Mouse (Mus musculus) megakaryocyte, embryonic 14.5 days (primary cell): ENCODE measurements around the gene Asic2.

Experiments
- FLI1 ChIP-seq: IDR thresholded peaks from 2 replicates; pipeline ENCODE4 v1.6.1; 2012; ENCODE audit warnings: low read length, inconsistent platforms, mixed read lengths
- GATA1 ChIP-seq: IDR thresholded peaks from 3 replicates; pipeline ENCODE4 v1.6.1; 2012; ENCODE audit warnings: mixed read lengths, low read length, inconsistent platforms, borderline replicate concordance

GRCm38 (mm10) chr11:81419112-81419511, 549.1 kb downstream of the Asic2 start:
- TF ChIP-seq FLI1 (no peak), GATA1 (no peak)
